In genomic region chr15:82148510-82148911, GRCm38 (mm10) we compare ENCODE assay signal across 8 mouse cellular contexts. TPM values are rescaled to one million over a fixed set of nuclear protein-coding genes. Genes with fewer than 3 reads are reported as not detected.
A peak's percentile ranks its signal among the peaks of the same experiment; 100 is the strongest.
DNase-seq lines count a peak whose midpoint lies in the region; ATAC-seq lines count a peak whose summit lies in the region.

No protein-coding gene starts in this region.

- no peaks in the 10 kb centered on the region for H3K9me3 ChIP-seq in kidney, embryonic 15.5 days (replicated peaks)
- H3K9me3 ChIP-seq in hindbrain, embryonic 14.5 days (ENCODE audit: control insufficient read depth, low read length) = no peaks in the 10 kb centered on the region
- no peaks in the 10 kb centered on the region for H3K9me3 ChIP-seq in midbrain, embryonic 14.5 days (ENCODE audit: control insufficient read depth, low read length)

- 18% methylated on average over 9 of the region's 9 CpGs for WGBS in kidney, embryonic 15.5 days
- WGBS in hindbrain, embryonic 14.5 days = 27% methylated on average over 9 of the region's 9 CpGs
- WGBS in midbrain, embryonic 14.5 days = 23% methylated on average over 9 of the region's 9 CpGs

- peak overlapping the region; percentile 89 for H3K4me3 ChIP-seq in kidney, embryonic 15.5 days (replicated peaks)
- H3K4me3 ChIP-seq in hindbrain, embryonic 14.5 days (replicated peaks; ENCODE audit: low read length) = peak overlapping the region; percentile 91
- H3K4me3 ChIP-seq in midbrain, embryonic 14.5 days (replicated peaks; ENCODE audit: low read depth, low read length) = peak overlapping the region; percentile 81

- H3K4me1 ChIP-seq in kidney, embryonic 15.5 days = peaks cover 48% of the 10 kb centered on the region
- peaks cover 42% of the 10 kb centered on the region for H3K4me1 ChIP-seq in hindbrain, embryonic 14.5 days (replicated peaks; ENCODE audit: control insufficient read depth, insufficient read depth, low read length)
- peaks cover 35% of the 10 kb centered on the region for H3K4me1 ChIP-seq in midbrain, embryonic 14.5 days (ENCODE audit: control insufficient read depth, insufficient read depth, low read length)

- 0 out of 2 replicates have a peak, but pooled peaks cover 5% of the 10 kb centered on the region for H3K36me3 ChIP-seq in kidney, embryonic 15.5 days
- no peaks in the 10 kb centered on the region for H3K36me3 ChIP-seq in hindbrain, embryonic 14.5 days (replicated peaks; ENCODE audit: control insufficient read depth, insufficient read depth)
- H3K36me3 ChIP-seq in midbrain, embryonic 14.5 days (ENCODE audit: control insufficient read depth, insufficient read depth, low read length) = no peaks in the 10 kb centered on the region

- H3K4me2 ChIP-seq in kidney, embryonic 15.5 days = peak overlapping the region; percentile 85
- H3K4me2 ChIP-seq in hindbrain, embryonic 14.5 days (replicated peaks) = peak overlapping the region; percentile 88
- peak overlapping the region; percentile 92 for H3K4me2 ChIP-seq in midbrain, embryonic 14.5 days (ENCODE audit: low read length)

- no peaks in the 10 kb centered on the region for H3K27me3 ChIP-seq in kidney, embryonic 15.5 days
- H3K27me3 ChIP-seq in hindbrain, embryonic 14.5 days (ENCODE audit: control insufficient read depth, insufficient read depth, low read length) = no peaks in the 10 kb centered on the region
- no peaks in the 10 kb centered on the region for H3K27me3 ChIP-seq in midbrain, embryonic 14.5 days (ENCODE audit: control insufficient read depth, insufficient read depth, low read length)

- H3K9ac ChIP-seq in kidney, embryonic 15.5 days = peak overlapping the region; percentile 87
- peak overlapping the region; percentile 83 for H3K9ac ChIP-seq in hindbrain, embryonic 14.5 days
- peak overlapping the region; percentile 82 for H3K9ac ChIP-seq in midbrain, embryonic 14.5 days (replicated peaks; ENCODE audit: low read length)

- no peak for DNase-seq in kidney, postnatal 4 days
- DNase-seq in adipocyte (ENCODE audit: low spot score) = peak; percentile 18
- no peak for DNase-seq in hindbrain, embryonic 14.5 days (ENCODE audit: low spot score)
- DNase-seq in midbrain, embryonic 14.5 days = no peak
- no peak for DNase-seq in cerebellum, postnatal 36 days
- DNase-seq in ovary, adult 18-20 months (ENCODE audit: low spot score) = no peak
- no peak for DNase-seq in embryo, embryonic 10 days (ENCODE audit: low spot score)

- ATAC-seq in kidney, embryonic 15.5 days (replicated peaks; ENCODE audit: low FRiP score) = no peak
- no peak for ATAC-seq in hindbrain, embryonic 14.5 days (ENCODE audit: low FRiP score)
- ATAC-seq in midbrain, embryonic 14.5 days (ENCODE audit: low FRiP score, low TSS enrichment) = no peak

- H3K27ac ChIP-seq in kidney, embryonic 15.5 days = peak overlapping the region; percentile 96
- H3K27ac ChIP-seq in hindbrain, embryonic 14.5 days = peak overlapping the region; percentile 99
- peak overlapping the region; percentile 99; the same call in 1 of the 2 replicates for H3K27ac ChIP-seq in midbrain, embryonic 14.5 days (replicated peaks; ENCODE audit: low read depth, low read length)

RNA-seq across cellular contexts. Expression of gene Srebf2, which starts 1.5 kb away (rescaled TPM):
- polyA plus RNA-seq in kidney, embryonic 15.5 days (2015; fragmentation: Nextera tagmentation; extraction: Ambion mirVana) = 126 and 147 TPM in 2 replicates
- 153 and 154 TPM in 2 replicates for polyA plus RNA-seq in hindbrain, embryonic 14.5 days (2014; fragmentation: Nextera tagmentation; extraction: Ambion mirVana)
- 132 and 158 TPM in 2 replicates for polyA plus RNA-seq in midbrain, embryonic 14.5 days (2014; fragmentation: Nextera tagmentation; extraction: Ambion mirVana)

RNA-seq across cellular contexts. Expression of gene Ccdc134, which starts 20.8 kb away (rescaled TPM):
- polyA plus RNA-seq in kidney, embryonic 15.5 days (2015; fragmentation: Nextera tagmentation; extraction: Ambion mirVana) = 18.4 and 19.8 TPM in 2 replicates
- polyA plus RNA-seq in hindbrain, embryonic 14.5 days (2014; fragmentation: Nextera tagmentation; extraction: Ambion mirVana) = 12.9 and 13.8 TPM in 2 replicates
- polyA plus RNA-seq in midbrain, embryonic 14.5 days (2014; fragmentation: Nextera tagmentation; extraction: Ambion mirVana) = 10.0 and 11.0 TPM in 2 replicates
